Mouse (Mus musculus) layer of hippocampus, postnatal 14 days (tissue): ENCODE measurements at regions not wholly inside any gene's neighbourhood (a gene's known extent, or its start where the extent isn't known, plus 50 kb on each side); places are given as distances from the start of the nearest gene placed in this dataset.

Experiments used
- DNase-seq, 2 experiments: peaks; one replicate each; pipeline ENCODE4 v3.0.0; 2021 to 2022; ENCODE audit warnings: low spot score in 2 of 2, mixed read lengths in 1 of 2

DNA sequence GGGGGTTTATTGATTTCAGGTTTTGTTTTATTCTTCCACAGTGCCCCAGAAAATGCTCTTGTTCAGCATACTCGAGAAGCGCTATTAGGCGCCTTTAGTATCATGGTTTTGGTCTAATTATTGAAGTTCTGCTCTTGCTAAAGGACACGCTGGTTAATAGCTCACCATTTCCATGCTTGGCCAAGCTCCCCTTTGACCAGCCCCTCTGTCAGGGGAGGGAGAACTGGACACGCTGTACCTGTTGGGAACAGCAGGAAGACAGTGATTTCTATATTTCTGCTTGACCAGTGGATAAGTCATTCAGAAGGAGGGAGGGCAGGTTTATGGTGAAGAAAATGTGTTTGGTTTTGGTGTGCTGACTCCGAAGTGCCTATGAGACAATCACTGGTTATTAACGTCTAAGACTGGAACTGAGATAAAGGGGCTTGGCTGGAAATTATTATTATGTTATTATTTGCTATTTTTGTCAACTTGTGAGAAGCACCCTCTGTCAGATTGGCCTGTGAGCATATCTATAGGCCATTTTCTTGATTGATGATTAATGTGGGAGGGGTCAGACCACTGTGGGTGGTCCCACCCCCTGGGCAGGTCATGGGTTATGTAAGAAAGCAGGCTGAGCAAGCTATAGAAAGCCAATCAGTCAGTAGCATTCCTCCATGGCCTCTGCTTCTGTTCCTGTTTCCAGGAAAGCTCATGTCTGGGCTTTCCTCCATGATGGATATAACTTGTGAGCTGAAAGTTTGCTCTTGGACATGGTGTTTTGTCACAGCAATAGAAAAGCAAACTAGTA, 51.2 kb upstream of the Tanc2 start:
- DNase-seq: no peak

- peak; percentile 30 to 77 for DNase-seq
Measured at GRCm38 (mm10) chr11:105532616-105533015, 57.2 kb upstream of the Tanc2 start.

GRCm38 (mm10) chr11:105530711-105531157, 59.1 kb upstream of the Tanc2 start:
- peak; percentile 27 to 71 for DNase-seq

DNA sequence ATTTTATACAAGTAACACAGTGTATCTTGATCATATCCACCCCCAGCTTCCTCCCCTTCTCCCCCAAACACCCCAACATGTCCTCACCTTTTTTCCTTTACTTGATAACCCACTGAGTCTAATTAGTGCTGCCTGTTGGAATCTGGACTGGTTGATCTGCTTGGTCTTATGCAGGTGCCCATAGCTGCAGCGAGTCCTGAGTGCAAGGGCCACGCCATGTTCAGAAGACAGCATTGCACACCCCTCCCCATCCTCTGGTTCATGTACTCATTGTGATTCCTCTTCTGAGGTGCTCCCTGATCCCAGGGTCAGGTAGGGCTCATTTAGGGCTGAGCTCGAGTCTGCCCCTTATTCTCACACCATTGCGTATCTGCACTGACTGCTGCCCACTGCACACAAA, 63.7 kb upstream of the Tanc2 start:
- no peak for DNase-seq

- no peak for DNase-seq
Measured at GRCm38 (mm10) chr11:105525608-105526007, 64.2 kb upstream of the Tanc2 start.

DNA sequence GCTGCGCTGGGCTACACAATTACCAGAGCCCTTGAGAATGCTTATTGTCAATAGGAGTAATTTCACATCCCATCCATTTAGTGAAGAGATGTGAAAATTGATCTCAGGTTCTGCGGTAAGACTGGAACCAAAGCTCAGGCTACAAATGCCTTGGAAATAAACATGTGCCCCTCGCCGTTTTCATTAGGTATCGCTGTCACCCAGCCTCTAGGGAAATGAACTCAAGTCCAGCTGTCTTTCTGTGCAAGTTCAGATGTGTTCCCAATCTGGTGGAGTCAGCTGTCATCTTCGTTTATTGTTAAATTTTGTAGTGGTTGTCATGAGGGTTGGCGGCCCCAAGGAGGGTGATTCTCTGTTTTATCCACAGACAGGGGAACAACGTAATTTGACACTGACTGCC, 65.4 kb upstream of the Tanc2 start:
- no peak for DNase-seq

GRCm38 (mm10) chr11:105523765-105524164, 66.0 kb upstream of the Tanc2 start:
- DNase-seq: no peak

GRCm38 (mm10) chr11:105520398-105520797, 63.9 kb upstream of the March10 start:
- DNase-seq: no peak

DNA sequence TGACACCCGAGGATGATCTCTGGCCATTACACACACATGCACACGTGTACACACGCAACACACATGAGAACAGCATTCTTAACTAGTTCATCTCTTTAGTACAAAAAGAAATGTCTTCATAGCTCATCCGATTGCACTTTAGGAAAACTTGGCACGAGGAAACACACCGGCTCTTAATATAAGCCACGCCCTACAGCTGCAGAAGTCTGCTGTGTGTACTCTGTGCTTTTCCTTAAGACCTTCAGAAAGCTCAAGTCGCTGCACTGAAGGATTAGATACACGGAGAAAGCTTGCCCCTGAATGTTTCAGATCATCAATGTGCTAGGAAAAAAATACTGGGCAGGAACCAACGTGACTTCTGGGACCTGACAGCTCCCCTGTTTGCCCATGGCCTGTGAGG, 56.7 kb upstream of the March10 start:
- DNase-seq: no peak

- DNase-seq: no peak
Measured at GRCm38 (mm10) chr11:105510626-105511025, 54.1 kb upstream of the March10 start.

- DNase-seq: no peak
Measured at GRCm38 (mm10) chr11:105510056-105510455, 53.5 kb upstream of the March10 start.

DNA sequence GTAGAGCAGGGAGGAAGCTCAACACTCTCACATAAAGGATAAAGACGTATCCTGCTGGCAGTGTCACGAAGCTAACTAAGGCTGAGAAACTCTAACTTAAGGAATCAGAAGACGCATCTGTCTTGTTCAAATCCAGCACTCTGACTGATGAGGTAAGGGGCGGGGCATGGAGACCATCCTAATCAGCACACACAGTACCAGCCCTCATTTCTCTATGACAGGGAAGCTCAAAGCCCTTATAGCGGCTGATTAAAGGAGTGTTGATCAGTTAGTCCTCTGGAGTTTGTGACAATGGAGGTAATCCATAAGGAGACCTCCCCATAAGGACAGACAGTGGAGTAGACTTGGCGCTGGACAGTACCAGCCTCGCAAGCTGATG, 52.1 kb upstream of the March10 start:
- no peak for DNase-seq

DNA sequence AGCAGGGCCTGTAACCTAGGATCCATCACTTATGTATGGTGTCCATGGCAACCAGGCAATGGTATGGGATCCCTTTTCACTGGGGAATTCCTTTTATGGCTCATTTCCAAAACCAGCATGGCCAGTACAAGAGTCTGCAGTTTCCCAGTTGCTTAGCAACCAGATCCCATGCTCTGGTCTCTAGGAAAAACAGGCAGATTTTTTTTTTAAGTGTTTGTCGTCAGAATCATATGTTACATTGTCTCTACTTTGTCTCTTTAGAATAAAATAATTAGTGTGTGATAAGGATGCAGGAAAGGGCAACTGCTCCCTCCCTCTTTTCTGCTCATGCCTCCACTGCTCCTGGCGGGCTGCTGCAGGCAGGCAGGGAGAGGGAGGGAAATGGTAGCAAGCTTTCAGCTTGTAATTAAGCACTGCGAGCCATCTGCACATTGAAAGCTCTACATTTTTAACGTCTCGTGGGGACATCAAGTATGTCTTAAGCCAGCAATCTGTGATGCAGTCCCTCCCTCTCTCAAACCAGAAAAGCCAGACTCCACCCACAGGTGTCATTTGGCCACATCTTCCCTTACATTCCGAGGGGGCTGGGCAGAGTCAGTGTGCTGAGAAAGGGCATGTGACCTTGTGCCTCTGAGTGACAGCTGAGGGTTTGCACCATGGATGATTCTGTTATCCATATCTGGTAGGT, 51.6 kb upstream of the March10 start:
- DNase-seq: peak; percentile 52 to 64

GRCm38 (mm10) chr11:105507332-105507971, 50.9 kb upstream of the March10 start:
- peak in 1 of 2 experiments; percentile 27 for DNase-seq
